Mouse (Mus musculus) small intestine, adult 2 months (tissue): ENCODE data around the gene Nrip2.

Experiments
- CTCF ChIP-seq: fragments of 200-500 bp; IDR thresholded peaks from 2 replicates; pipeline ENCODE4 v1.5.1; 2012; ENCODE audit warnings: low read depth, mild to moderate bottlenecking, control low read depth, inconsistent platforms, low read length, moderate library complexity, mixed read lengths; ENCODE audit not compliant: insufficient replicate concordance, insufficient read length; ENCODE audit errors: extremely low read depth
- POLR2A ChIP-seq: fragments of 200-500 bp; IDR thresholded peaks from 2 replicates; pipeline ENCODE4 v1.6.1; 2012; ENCODE audit warnings: low read depth, mild to moderate bottlenecking, control low read depth, inconsistent platforms, low read length, moderate library complexity

DNA sequence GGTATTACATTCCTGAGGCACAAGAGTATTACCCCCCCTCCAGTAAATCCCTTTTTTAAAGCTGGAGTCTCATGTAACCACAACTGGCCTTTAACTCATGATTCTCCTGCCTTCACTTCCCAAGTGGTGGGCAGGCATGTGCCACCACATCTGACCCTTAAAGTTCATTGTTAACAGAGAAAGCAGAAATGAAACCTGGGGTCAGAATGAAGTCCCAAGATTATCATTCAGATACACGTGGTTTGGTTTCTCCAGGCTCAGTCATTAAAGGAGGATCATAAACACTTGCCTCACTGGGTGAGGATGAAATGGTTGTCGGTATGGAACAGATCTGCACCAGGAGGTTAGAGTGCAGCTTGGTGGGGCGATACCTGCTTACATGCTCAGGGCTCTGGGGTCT, 17.8 kb upstream of the Nrip2 start:
- TF ChIP-seq CTCF, result no peak
- TF ChIP-seq POLR2A, result no peak
